Mouse (Mus musculus) forebrain, postnatal 0 days (tissue): ENCODE data around the gene Kank1. TPM values are rescaled to one million over a fixed set of nuclear protein-coding genes. Genes with fewer than 3 reads are reported as not detected.

ENCODE experiments used
- ATAC-seq: fragments of 200-750 bp; cut with Nextera tagmentation; 2 replicates; pipeline ENCODE4 v1.8.0; 2017; ENCODE audit warnings: mild to moderate bottlenecking, moderate library complexity
- DNase-seq: peaks from one replicate; pipeline ENCODE4 v3.0.0-alpha.2; 2015
- H3K27ac ChIP-seq: fragments of 300-500 bp; sonication (generic); 2 replicates; pipeline ENCODE4 v1.5.1; 2014; ENCODE audit warnings: low read depth, mild to moderate bottlenecking, antibody characterized with exemption, low read length, moderate library complexity, mixed read lengths
- H3K27me3 ChIP-seq: fragments of 300-500 bp; sonication (generic); 2 replicates; pipeline ENCODE4 v1.6.1; 2014; ENCODE audit warnings: mild to moderate bottlenecking, low read length, mixed read lengths; ENCODE audit not compliant: insufficient read depth
- H3K36me3 ChIP-seq: fragments of 300-500 bp; sonication (generic); 2 replicates; pipeline ENCODE4 v1.6.1; 2014; ENCODE audit warnings: mild to moderate bottlenecking, moderate library complexity; ENCODE audit not compliant: insufficient read depth
- H3K4me1 ChIP-seq: fragments of 300-500 bp; sonication (generic); 2 replicates; pipeline ENCODE4 v1.6.1; 2014; ENCODE audit warnings: antibody characterized with exemption; ENCODE audit not compliant: insufficient read depth
- H3K4me2 ChIP-seq: fragments of 300-500 bp; sonication (generic); 2 replicates; pipeline ENCODE4 v1.6.1; 2014; ENCODE audit warnings: low read depth, mild to moderate bottlenecking, moderate library complexity
- H3K4me3 ChIP-seq: fragments of 300-500 bp; sonication (generic); 2 replicates; pipeline ENCODE4 v1.5.1; 2014; ENCODE audit warnings: low read depth, low read length, mixed read lengths
- H3K9ac ChIP-seq: fragments of 300-500 bp; sonication (generic); 2 replicates; pipeline ENCODE4 v1.6.1; 2014; ENCODE audit warnings: mild to moderate bottlenecking
- H3K9me3 ChIP-seq: fragments of 300-500 bp; sonication (generic); 2 replicates; pipeline ENCODE4 v1.6.1; 2016; ENCODE audit warnings: low read length
- CTCF ChIP-seq: sonication (generic); IDR thresholded peaks from 2 replicates; pipeline ENCODE4 v1.5.1; 2016; ENCODE audit warnings: antibody characterized with exemption, control low read depth, low read depth
- WGBS: fragments of 180-500 bp; shearing (Covaris S2); extraction: QIAGEN DNeasy Blood & Tissue Kit; methylation state at CpG from one replicate; pipeline ENCODE4 v1.1.7; 2014; 5-methylcytosine and 5-hydroxymethylcytosine counted together
- polyA plus RNA-seq: library from polyadenylated mRNA; unstranded; fragments of >200 nt; fragmentation: Nextera tagmentation; extraction: Ambion mirVana; gene quantifications from 2 replicates; pipeline ENCODE4 v1.2.1, GENCODE M21; 2015
- total RNA-seq: library from RNA; depleted of rRNA; stranded (reverse); fragments of >200 nt; gene quantifications from 2 replicates; pipeline ENCODE4 v1.2.3, GENCODE M21; 2014

The Kank1 gene
- total and polyA plus RNA-seq, 2 experiments from 2014 or later, result 3.9 to 10.8 TPM

DNA sequence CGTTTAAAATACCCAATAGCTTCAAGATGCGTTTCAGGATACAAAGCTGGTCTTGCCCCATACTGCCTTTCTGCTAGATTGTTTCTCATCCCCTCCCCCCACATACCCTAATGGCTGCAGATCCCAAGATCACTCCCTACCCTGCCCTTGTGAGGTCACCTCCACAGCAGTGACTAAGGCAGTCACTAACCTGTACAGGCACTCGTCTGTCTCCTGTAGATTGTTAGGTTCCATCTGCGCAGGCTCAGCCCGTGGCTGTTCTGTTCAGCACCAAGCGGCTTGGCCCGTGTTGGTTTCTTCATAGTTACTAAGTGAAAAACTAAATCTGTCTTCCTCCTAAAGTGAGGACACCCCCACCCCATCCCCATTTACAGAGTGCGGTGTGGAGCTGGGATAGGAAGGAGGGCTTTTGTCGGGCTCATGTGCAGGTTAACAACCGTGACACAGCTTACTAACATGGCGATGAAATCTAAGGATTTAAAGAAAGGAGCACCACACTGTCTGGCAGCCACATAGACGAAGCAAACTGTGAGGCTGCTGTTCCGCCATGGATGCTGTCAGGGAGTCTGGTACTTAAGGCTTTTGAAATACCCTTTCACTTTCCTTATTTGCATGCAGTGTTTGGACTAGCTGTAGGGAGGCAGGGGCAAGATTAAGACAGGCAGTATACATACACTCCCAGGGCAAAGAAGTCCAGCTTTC is 163.6 kb downstream of the Kank1 start:
- no peak overlapping the region for H3K27ac ChIP-seq
- H3K36me3 ChIP-seq, result no peaks in the 10 kb centered on the region
- DNase-seq, result no peak
- peak; percentile 58 for ATAC-seq
- H3K4me1 ChIP-seq, result peaks cover 11% of the 10 kb centered on the region; the same call in 1 of the 2 replicates
- no peak for TF ChIP-seq CTCF
- H3K9ac ChIP-seq, result no peak overlapping the region
- WGBS, result 22% methylated on average over 13 of the region's 13 CpGs
- no peak overlapping the region; the same call in 1 of the 2 replicates for H3K4me3 ChIP-seq
- peak overlapping the region; percentile 32 for H3K4me2 ChIP-seq
- no peaks in the 10 kb centered on the region; the same call in none of the 2 replicates for H3K27me3 ChIP-seq
- no peaks in the 10 kb centered on the region for H3K9me3 ChIP-seq

DNA sequence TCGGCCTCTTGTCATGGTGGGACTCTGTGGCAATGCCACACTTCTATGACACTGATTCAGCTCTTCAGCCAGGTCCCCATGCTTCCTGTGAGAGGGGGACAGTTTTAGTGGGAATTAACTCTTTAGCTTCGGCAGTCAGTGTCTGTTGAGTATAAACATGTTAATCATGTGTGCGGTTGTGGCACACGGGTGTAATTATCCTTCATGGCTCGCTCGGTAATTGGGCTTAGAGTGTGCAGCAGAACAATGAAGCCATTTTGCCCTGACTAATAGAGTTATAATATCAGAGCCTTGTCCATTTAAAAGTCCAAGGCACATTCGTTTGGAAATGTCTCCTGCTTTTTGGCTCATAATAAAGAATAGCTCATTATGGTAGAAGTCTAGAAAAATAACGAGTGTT is 164.7 kb downstream of the Kank1 start:
- WGBS, result 21% methylated on average over 8 of the region's 8 CpGs
- Histone ChIP-seq H3K9ac (no peak overlapping the region), H3K36me3 (no peaks in the 10 kb centered on the region), H3K4me3 (no peak overlapping the region), H3K4me1 (peaks cover 13% of the 10 kb centered on the region), H3K27me3 (no peaks in the 10 kb centered on the region; the same call in none of the 2 replicates), H3K4me2 (no peak overlapping the region), H3K9me3 (no peaks in the 10 kb centered on the region), H3K27ac (no peak overlapping the region)
- ATAC-seq (no peak), DNase-seq (no peak)
- TF ChIP-seq CTCF, result no peak

DNA sequence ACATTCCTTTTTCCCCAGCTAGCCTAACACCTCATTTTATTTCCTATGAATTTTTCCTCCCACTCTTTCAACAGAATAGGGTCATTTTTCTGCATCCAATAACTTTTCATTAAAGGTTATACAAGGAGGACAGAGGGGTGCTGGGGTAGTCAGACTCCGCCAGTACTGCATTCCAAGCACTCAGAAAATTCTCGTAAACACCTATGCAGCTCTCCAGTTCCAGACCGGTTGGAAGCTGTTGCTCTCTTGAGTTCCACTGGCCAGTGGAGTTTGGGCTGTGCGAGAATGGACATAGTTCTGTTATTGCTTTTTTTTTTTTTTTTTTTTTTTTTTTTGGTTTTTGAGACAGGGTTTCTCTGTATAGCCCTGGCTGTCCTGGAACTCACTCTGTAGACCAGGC is 167.4 kb downstream of the Kank1 start:
- no peak overlapping the region for H3K4me2 ChIP-seq
- no peaks in the 10 kb centered on the region; the same call in none of the 2 replicates for H3K27me3 ChIP-seq
- no peak overlapping the region for H3K4me3 ChIP-seq
- H3K9me3 ChIP-seq, result no peaks in the 10 kb centered on the region
- ATAC-seq (no peak), DNase-seq (no peak)
- H3K9ac ChIP-seq, result no peak overlapping the region
- H3K27ac ChIP-seq, result no peak overlapping the region
- no peak for TF ChIP-seq CTCF
- 94% methylated on average over 4 of the region's 4 CpGs for WGBS
- H3K36me3 ChIP-seq, result no peaks in the 10 kb centered on the region
- H3K4me1 ChIP-seq, result peaks cover 14% of the 10 kb centered on the region

DNA sequence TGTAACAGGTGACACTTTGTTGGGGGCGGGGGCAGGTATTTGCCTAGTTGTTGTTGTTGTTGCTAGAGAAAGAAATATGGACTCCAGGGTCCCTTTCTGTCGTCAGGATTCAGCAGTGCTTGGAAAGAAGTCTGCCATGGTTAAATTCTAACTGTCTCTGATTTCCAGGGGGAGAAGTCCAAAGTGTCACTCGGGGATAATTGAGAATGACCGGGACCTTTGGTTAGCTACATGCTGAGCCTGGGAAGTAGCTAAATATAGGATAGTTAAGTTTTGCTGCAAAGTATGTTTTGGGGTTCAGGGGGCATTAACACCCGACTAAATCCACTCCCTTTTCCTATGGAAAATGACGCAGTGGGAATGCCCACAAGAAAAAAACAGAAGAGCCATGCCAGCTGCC is 169.2 kb downstream of the Kank1 start:
- WGBS, result 27% methylated on average over 6 of the region's 6 CpGs
- no peaks in the 10 kb centered on the region for H3K9me3 ChIP-seq
- H3K36me3 ChIP-seq, result no peaks in the 10 kb centered on the region
- peak overlapping the region; percentile 78 for H3K4me2 ChIP-seq
- peak overlapping the region; percentile 35; the same call in 1 of the 2 replicates for H3K4me3 ChIP-seq
- H3K4me1 ChIP-seq, result peaks cover 3% of the 10 kb centered on the region; the same call in 1 of the 2 replicates
- no peak overlapping the region for H3K27ac ChIP-seq
- TF ChIP-seq CTCF, result no peak
- DNase-seq (no peak), ATAC-seq (no peak)
- H3K9ac ChIP-seq, result peak overlapping the region; percentile 29; the same call in 1 of the 2 replicates
- H3K27me3 ChIP-seq, result no peaks in the 10 kb centered on the region; the same call in none of the 2 replicates

DNA sequence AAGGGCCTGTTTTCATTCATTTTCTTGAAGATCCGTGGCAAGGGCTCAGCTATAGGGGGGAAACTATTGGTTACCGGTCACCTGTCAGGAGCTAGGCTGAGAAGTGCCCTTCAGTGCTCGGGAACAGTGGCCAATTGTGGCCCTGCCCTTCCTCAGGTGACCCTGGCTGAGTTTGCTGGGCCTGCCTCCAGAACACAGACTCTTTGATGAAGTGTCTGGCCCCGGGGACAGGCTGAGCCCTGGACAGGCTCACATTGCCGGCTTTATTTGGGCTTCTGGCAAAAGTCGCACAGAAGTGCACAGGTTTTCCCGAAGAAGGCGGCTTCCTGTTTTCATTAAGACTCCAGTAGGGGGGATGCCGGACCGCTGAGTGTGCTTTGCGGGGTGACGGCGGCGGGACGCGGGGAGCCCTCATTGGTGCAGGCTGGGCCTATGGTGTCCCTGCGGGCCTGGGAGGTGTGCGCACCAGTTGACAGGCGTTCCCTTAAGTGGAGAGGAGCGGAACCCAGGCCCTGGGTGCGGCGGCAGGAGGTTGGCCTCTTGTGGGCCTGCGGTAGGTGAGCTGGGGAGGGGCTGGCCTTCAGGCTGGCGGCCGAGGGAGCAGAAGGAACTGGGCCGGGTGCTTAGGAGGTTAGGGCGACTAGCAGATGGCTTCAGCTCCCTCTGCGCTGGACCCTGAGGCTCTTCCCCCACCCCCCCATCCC is 169.9 kb downstream of the Kank1 start:
- Histone ChIP-seq H3K9ac (peak overlapping the region; percentile 29), H3K4me3 (peak overlapping the region; percentile 35), H3K4me1 (peaks cover 3% of the 10 kb centered on the region; the same call in 1 of the 2 replicates), H3K27me3 (no peaks in the 10 kb centered on the region; the same call in 1 of the 2 replicates), H3K36me3 (no peaks in the 10 kb centered on the region), H3K27ac (no peak overlapping the region), H3K4me2 (peak overlapping the region; percentile 78), H3K9me3 (no peaks in the 10 kb centered on the region)
- peak; percentile 55 for DNase-seq
- ATAC-seq, result peak; percentile 93
- WGBS, result 2% methylated on average over 28 of the region's 28 CpGs
- TF ChIP-seq CTCF, result peak; percentile 15; the same call in 1 of the 2 replicates

DNA sequence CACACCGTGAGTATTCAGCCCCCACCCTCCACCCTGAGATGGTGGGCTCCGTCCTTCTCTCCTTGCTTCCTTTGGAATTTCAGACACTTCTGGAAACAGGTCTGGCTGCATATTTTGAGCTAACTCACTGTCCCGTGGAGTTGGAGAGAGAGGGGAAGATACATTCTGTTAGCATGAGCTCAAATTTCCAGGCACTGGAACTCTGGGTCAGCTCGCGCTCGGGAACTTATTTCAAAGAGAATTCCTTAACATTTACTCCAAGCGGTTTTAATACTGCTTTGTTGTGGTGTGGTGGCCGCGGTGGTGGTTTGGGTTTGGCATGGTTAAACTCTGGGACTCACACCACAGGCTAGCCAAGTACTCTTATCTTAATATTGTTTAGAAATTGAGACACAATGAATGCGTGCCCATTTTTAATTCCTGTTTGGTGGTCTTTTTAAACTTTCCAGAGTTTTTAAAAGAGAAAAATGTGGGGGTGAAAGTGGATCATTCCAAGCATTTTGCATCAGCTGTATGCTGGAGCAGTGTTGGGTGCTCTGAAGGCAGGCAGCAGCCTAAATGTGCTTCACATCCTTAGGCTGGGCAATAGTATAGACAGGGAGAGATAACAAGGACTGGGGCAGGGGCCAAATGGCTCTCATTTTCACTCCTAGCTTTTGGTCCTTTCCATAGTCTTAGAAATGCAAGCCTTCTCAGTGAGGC is 170.6 kb downstream of the Kank1 start:
- 16% methylated on average over 10 of the region's 10 CpGs for WGBS
- no peak for TF ChIP-seq CTCF
- ATAC-seq, result no peak

More for the DNA sequence above, 170.6 kb downstream of the Kank1 start:
- Histone ChIP-seq H3K4me1 (peaks cover 3% of the 10 kb centered on the region; the same call in 1 of the 2 replicates), H3K4me2 (peak overlapping the region; percentile 78), H3K27ac (no peak overlapping the region), H3K4me3 (peak overlapping the region; percentile 35), H3K9me3 (no peaks in the 10 kb centered on the region), H3K9ac (no peak overlapping the region), H3K27me3 (no peaks in the 10 kb centered on the region; the same call in 1 of the 2 replicates), H3K36me3 (no peaks in the 10 kb centered on the region)
- DNase-seq, result no peak
